Mouse (Mus musculus) MEL (cell line): ENCODE measurements around the gene Cacna2d4. TPM values are rescaled to one million over a fixed set of nuclear protein-coding genes. Genes with fewer than 3 reads are reported as not detected.

Experiments
- DNase-seq: peaks from one replicate; pipeline ENCODE4 v3.0.0; 2011; ENCODE audit warnings: low read depth, low spot score
- H3K27ac ChIP-seq: 2 replicates; pipeline ENCODE4 v1.5.1; 2012; ENCODE audit warnings: low read depth, mild to moderate bottlenecking, control low read depth, low read length, moderate library complexity; ENCODE audit not compliant: control insufficient read depth
- H3K27me3 ChIP-seq, 2 experiments: fragments of 150-350 bp in 1 of 2; sonication (generic) in 1 of 2; 2 replicates each; pipeline ENCODE4 v1.6.1; 2012; ENCODE audit warnings: low read length in 2 of 2, mild to moderate bottlenecking in 2 of 2, improper control_type of control experiment in 1 of 2, moderate library complexity in 1 of 2; ENCODE audit not compliant: insufficient read depth in 2 of 2, control insufficient read depth in 1 of 2
- H3K36me3 ChIP-seq, 2 experiments: 2 replicates each; pipeline ENCODE4 v1.6.1; 2012 to 2014; ENCODE audit warnings: low read length in 2 of 2, improper control_type of control experiment in 1 of 2, inconsistent platforms in 1 of 2, mild to moderate bottlenecking in 1 of 2; ENCODE audit not compliant: insufficient read depth in 2 of 2, control insufficient read depth in 1 of 2
- H3K4me1 ChIP-seq, 2 experiments: fragments of 150-350 bp in 1 of 2; sonication (generic) in 1 of 2; 2 replicates each; pipeline ENCODE4 v1.6.1; 2012; ENCODE audit warnings: low read length in 2 of 2, improper control_type of control experiment in 1 of 2, mild to moderate bottlenecking in 1 of 2; ENCODE audit not compliant: insufficient read depth in 2 of 2, control insufficient read depth in 1 of 2
- H3K4me3 ChIP-seq, 2 experiments: fragments of 150-350 bp in 1 of 2; sonication (generic) in 1 of 2; 2 replicates each; pipeline ENCODE4 v1.5.1; 2012; ENCODE audit warnings: low read depth in 2 of 2, low read length in 2 of 2, mild to moderate bottlenecking in 2 of 2, moderate library complexity in 2 of 2, control low read depth in 1 of 2, improper control_type of control experiment in 1 of 2; ENCODE audit not compliant: control insufficient read depth in 1 of 2, insufficient read depth in 1 of 2
- H3K79me2 ChIP-seq: 2 replicates; pipeline ENCODE4 v1.6.1; 2012; ENCODE audit warnings: mild to moderate bottlenecking, low read length, moderate library complexity; ENCODE audit not compliant: control insufficient read depth, poor library complexity, insufficient read depth
- H3K9ac ChIP-seq: 2 replicates; pipeline ENCODE4 v1.6.1; 2012; ENCODE audit warnings: low read depth, mild to moderate bottlenecking, control low read depth, low read length, moderate library complexity; ENCODE audit not compliant: control insufficient read depth, poor library complexity, severe bottlenecking
- H3K9me3 ChIP-seq: fragments of 150-350 bp; sonication (generic); replicated peaks from 2 replicates; pipeline ENCODE4 v1.6.1; 2012; ENCODE audit warnings: mild to moderate bottlenecking, low read length, improper control_type of control experiment, moderate library complexity; ENCODE audit not compliant: insufficient read depth
- CHD2 ChIP-seq: IDR thresholded peaks from 2 replicates; pipeline ENCODE4 v1.6.1; 2011; ENCODE audit warnings: low read length, improper control_type of control experiment
- E2F4 ChIP-seq: IDR thresholded peaks from 2 replicates; pipeline ENCODE4 v1.6.1; 2011; ENCODE audit warnings: low read depth, low read length, improper control_type of control experiment, borderline replicate concordance
- ELF1 ChIP-seq: IDR thresholded peaks from 2 replicates; pipeline ENCODE4 v1.6.1; 2014; ENCODE audit warnings: low read depth, mild to moderate bottlenecking, inconsistent platforms, low read length, improper control_type of control experiment, moderate library complexity
- ETS1 ChIP-seq: IDR thresholded peaks from 2 replicates; pipeline ENCODE4 v1.6.1; 2012; ENCODE audit warnings: low read depth, mild to moderate bottlenecking, inconsistent platforms, low read length, improper control_type of control experiment, moderate library complexity
- GATA1 ChIP-seq: IDR thresholded peaks from 2 replicates; pipeline ENCODE4 v1.6.1; 2011; ENCODE audit warnings: low read depth, low read length, improper control_type of control experiment
- HCFC1 ChIP-seq: IDR thresholded peaks from 2 replicates; pipeline ENCODE4 v1.6.1; 2012; ENCODE audit warnings: low read depth, mild to moderate bottlenecking, inconsistent platforms, low read length, improper control_type of control experiment, moderate library complexity
- KAT2A ChIP-seq: conservative IDR thresholded peaks from 2 replicates; pipeline ENCODE4 v1.6.1; 2012; ENCODE audit warnings: low read depth, low read length, improper control_type of control experiment, inconsistent platforms
- POLR2AphosphoS2 ChIP-seq: IDR thresholded peaks from 2 replicates; pipeline ENCODE4 v1.6.1; 2011; ENCODE audit warnings: low read length, improper control_type of control experiment
- POLR2AphosphoS5 ChIP-seq: IDR thresholded peaks from 2 replicates; pipeline ENCODE4 v1.6.1; 2012; ENCODE audit warnings: low read depth, borderline replicate concordance, mild to moderate bottlenecking, inconsistent platforms, low read length, moderate library complexity, mixed read lengths
- SIN3A ChIP-seq: IDR thresholded peaks from 2 replicates; pipeline ENCODE4 v1.6.1; 2012; ENCODE audit warnings: low read length, improper control_type of control experiment, inconsistent platforms
- SMC3 ChIP-seq: IDR thresholded peaks from 2 replicates; pipeline ENCODE4 v1.6.1; 2011; ENCODE audit warnings: low read depth, low read length, improper control_type of control experiment
- TBP ChIP-seq: IDR thresholded peaks from 2 replicates; pipeline ENCODE4 v1.8.0; 2011; ENCODE audit warnings: low read depth, low read length, improper control_type of control experiment
- TCF12 ChIP-seq: IDR thresholded peaks from 2 replicates; pipeline ENCODE4 v1.6.1; 2014; ENCODE audit warnings: low read depth, mild to moderate bottlenecking, inconsistent platforms, low read length, improper control_type of control experiment, moderate library complexity
- ZC3H11A ChIP-seq: IDR thresholded peaks from 2 replicates; pipeline ENCODE4 v1.6.1; 2012; ENCODE audit warnings: low read depth, mild to moderate bottlenecking, inconsistent platforms, low read length, improper control_type of control experiment
- ZMIZ1 ChIP-seq: IDR thresholded peaks from 2 replicates; pipeline ENCODE4 v1.6.1; 2012; ENCODE audit warnings: low read depth, mild to moderate bottlenecking, inconsistent platforms, low read length, improper control_type of control experiment, moderate library complexity
- ZNF384 ChIP-seq: IDR thresholded peaks from 2 replicates; pipeline ENCODE4 v1.6.1; 2012; ENCODE audit warnings: low read depth, mild to moderate bottlenecking, inconsistent platforms, low read length, improper control_type of control experiment
- polyA plus RNA-seq, 2 experiments: library from polyadenylated mRNA; stranded (reverse) in 1 of 2; unstranded in 1 of 2; fragments of >175 nt in 1 of 2; fragments of >200 nt in 1 of 2; gene quantifications; 2 replicates each; pipeline versions ENCODE4 v1.2.1 to v1.2.4; 2012; ENCODE audit warnings: low replicate concordance in 2 of 2, low read depth in 1 of 2; ENCODE audit not compliant: insufficient read length in 2 of 2, insufficient read depth in 1 of 2, missing spikeins in 1 of 2
- total RNA-seq: library from RNA; depleted of rRNA; stranded (reverse); fragments of 300-350 nt; gene quantifications from 2 replicates; pipeline ENCODE4 v1.2.3, GENCODE M21; 2012

Gene Cacna2d4
- total and polyA plus RNA-seq, 3 experiments: 0.69 to 1.1 TPM; not detected in 1

DNA sequence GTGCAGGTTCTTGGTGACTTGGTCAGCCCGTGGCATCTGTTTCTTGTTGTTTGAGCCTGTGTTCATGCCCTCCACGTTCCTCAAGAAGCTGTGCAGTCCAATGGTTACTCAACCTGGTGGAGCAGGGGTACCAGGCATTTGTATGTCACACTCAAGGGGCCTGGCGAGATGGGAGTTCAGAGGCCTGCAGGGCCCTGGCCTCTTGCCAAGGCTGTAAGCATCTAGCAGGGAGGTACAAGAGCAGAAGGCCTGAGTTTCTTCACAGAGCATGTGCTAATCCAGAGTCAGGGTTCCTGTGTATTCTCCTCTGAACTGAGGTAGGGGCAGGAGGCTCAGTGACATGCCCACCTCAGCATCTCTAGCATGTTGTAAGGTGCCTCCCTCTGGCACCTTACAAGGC lies 76.8 kb downstream of the Cacna2d4 start:
- TF ChIP-seq ZMIZ1: no peak
- TF ChIP-seq ETS1: no peak
- TF ChIP-seq TCF12: no peak
- no peak for TF ChIP-seq SMC3
- TF ChIP-seq SIN3A: no peak
- no peak for TF ChIP-seq CHD2
- no peak for TF ChIP-seq E2F4
- TF ChIP-seq, all 39 proteins: peak for 0
- DNase-seq: no peak
- Histone ChIP-seq H3K27me3 (peaks cover 0 to 1% of the 10 kb centered on the region in 2 experiments; a peak in 2 of 4 replicates), H3K9me3 (no peaks in the 10 kb centered on the region), H3K36me3 (no peaks in the 10 kb centered on the region), H3K4me3 (no peak overlapping the region), H3K4me1 (peaks cover 0 to 4% of the 10 kb centered on the region in 2 experiments; a peak in 2 of 4 replicates), H3K9ac (no peak overlapping the region), H3K27ac (no peak overlapping the region), H3K79me2 (no peaks in the 10 kb centered on the region)

DNA sequence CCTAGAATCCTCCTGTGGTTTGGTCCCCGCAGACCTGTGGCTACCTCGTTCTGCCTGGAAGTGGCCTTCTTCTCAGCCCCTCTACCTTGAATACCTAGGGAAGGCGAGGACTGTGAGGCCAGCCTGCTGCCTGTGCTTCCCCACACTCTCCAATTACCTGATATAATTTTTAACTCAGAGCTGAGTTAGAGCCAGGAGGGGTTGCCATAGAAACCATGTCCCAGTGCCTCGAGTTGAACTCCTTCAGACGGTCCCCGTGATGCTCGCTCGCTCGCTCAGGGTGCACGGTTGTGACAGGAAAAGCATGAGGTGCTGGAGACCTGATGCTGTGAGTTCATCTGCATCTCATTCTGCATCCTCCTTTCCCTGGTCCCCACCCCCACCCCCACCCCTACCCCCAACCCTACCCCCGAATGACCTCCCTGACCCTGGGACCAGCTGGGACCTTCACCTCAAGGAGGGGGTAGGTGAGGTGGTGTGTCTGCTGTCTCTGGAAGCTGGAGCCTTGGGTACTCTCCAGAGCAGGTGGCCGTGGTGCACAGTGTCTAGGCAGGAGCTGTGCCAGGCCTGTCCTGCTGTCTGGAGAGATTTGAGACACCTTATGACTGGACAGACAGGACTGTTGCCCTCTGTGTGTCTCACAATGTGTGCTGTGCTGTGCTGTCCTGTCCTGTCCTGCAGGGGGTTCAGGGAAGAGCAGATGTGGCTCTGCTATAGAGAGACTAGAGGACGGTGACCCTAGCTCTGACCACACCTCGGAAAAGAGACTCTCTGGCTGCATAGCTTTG lies 77.5 kb downstream of the Cacna2d4 start:
- no peaks in the 10 kb centered on the region for H3K36me3 ChIP-seq
- H3K9me3 ChIP-seq: no peaks in the 10 kb centered on the region
- H3K9ac ChIP-seq: no peak overlapping the region
- DNase-seq: no peak
- H3K4me3 ChIP-seq: no peak overlapping the region
- TF ChIP-seq TBP (no peak), KAT2A (no peak), POLR2AphosphoS2 (no peak), TCF12 (no peak), ZC3H11A (no peak), HCFC1 (no peak), GATA1 (no peak), CHD2 (no peak), POLR2AphosphoS5 (no peak), ZNF384 (no peak), ZMIZ1 (no peak), ELF1 (no peak)
- no peaks in the 10 kb centered on the region for H3K79me2 ChIP-seq
- no peak overlapping the region for H3K27ac ChIP-seq
- peaks cover 0 to 4% of the 10 kb centered on the region in 2 experiments; a peak in 2 of 4 replicates for H3K4me1 ChIP-seq
- peaks cover 0 to 1% of the 10 kb centered on the region in 2 experiments; a peak in 2 of 4 replicates for H3K27me3 ChIP-seq
